Comparison of ENCODE assay signal across 22 mouse cellular contexts in the genomic region with DNA sequence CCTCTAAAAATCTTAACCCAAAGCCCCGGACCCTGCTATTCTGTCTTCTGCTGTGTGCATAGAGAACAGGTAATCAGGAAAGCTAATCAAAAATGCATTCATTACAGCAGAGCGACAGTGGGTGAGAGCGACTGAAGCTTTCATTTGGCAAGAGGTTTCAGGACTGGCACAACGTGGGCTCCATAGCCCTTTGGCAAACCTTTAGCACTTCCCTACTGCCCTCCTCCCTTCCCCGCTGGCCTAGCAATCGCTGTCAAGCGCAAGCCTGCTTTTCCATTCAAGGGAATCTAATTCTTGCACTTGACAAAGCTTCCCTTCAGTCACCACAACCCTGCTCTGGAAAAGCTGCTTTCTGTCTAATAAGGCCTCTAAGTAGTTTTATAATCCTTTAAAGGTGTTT. TPM values are rescaled to one million over a fixed set of nuclear protein-coding genes. Genes with fewer than 3 reads are reported as not detected.
A peak's percentile ranks its signal among the peaks of the same experiment; 100 is the strongest.
DNase-seq lines count a peak whose midpoint lies in the region; ATAC-seq and TF ChIP-seq lines count a peak whose summit lies in the region.
"Had no signal": no experiment of that assay in that cellular context is flagged by ENCODE, and none has a peak within 500 bp of the region (broad histone marks: within the 10 kb centered on the region; RNA-seq: fewer than 3 reads in every experiment).

No protein-coding gene starts in this region.

- TF ChIP-seq CTCF in midbrain, postnatal 0 days (IDR thresholded peaks at IDR 0.05): no peak

- no peaks in the 10 kb centered on the region for H3K36me3 ChIP-seq in hindbrain, embryonic 14.5 days (replicated peaks; ENCODE audit: control insufficient read depth, insufficient read depth)
- H3K36me3 ChIP-seq in hindbrain, embryonic 12.5 days: no peaks in the 10 kb centered on the region
- no peaks in the 10 kb centered on the region for H3K36me3 ChIP-seq in midbrain, embryonic 14.5 days (ENCODE audit: control insufficient read depth, insufficient read depth, low read length)
- no peaks in the 10 kb centered on the region for H3K36me3 ChIP-seq in midbrain, embryonic 10.5 days
- H3K36me3 ChIP-seq in midbrain, postnatal 0 days (ENCODE audit: insufficient read depth, low read length): no peaks in the 10 kb centered on the region
- H3K36me3 ChIP-seq: forebrain, embryonic 15.5 days; heart, embryonic 13.5 days; liver, embryonic 12.5 days; neural tube, embryonic 13.5 days; stomach, embryonic 15.5 days had no signal

- no peak overlapping the region for H3K4me3 ChIP-seq in hindbrain, embryonic 14.5 days (replicated peaks; ENCODE audit: low read length)
- no peak overlapping the region for H3K4me3 ChIP-seq in hindbrain, embryonic 12.5 days
- no peak overlapping the region for H3K4me3 ChIP-seq in midbrain, embryonic 14.5 days (replicated peaks; ENCODE audit: low read depth, low read length)
- no peak overlapping the region for H3K4me3 ChIP-seq in midbrain, embryonic 10.5 days
- no peak overlapping the region for H3K4me3 ChIP-seq in midbrain, postnatal 0 days (ENCODE audit: low read depth, low read length)
- H3K4me3 ChIP-seq: forebrain, embryonic 15.5 days; heart, embryonic 13.5 days; liver, embryonic 12.5 days; neural tube, embryonic 13.5 days; stomach, embryonic 15.5 days had no signal

- peak overlapping the region; percentile 32; the same call in 1 of the 2 replicates for H3K27ac ChIP-seq in hindbrain, embryonic 14.5 days
- no peak overlapping the region for H3K27ac ChIP-seq in hindbrain, embryonic 12.5 days
- 0 out of 2 replicates have a peak overlapping the region, but pooled peaks have one; percentile 13 for H3K27ac ChIP-seq in midbrain, embryonic 14.5 days (replicated peaks; ENCODE audit: low read depth, low read length)
- no peak overlapping the region for H3K27ac ChIP-seq in midbrain, embryonic 10.5 days (replicated peaks)
- 0 out of 2 replicates have a peak overlapping the region, but pooled peaks have one; percentile 18 for H3K27ac ChIP-seq in midbrain, postnatal 0 days (ENCODE audit: low read depth, low read length)
- H3K27ac ChIP-seq: forebrain, embryonic 15.5 days; heart, embryonic 13.5 days; liver, embryonic 12.5 days; neural tube, embryonic 13.5 days; stomach, embryonic 15.5 days had no signal

- no peak for DNase-seq in hindbrain, embryonic 14.5 days (ENCODE audit: low spot score)
- peak; percentile 35 for DNase-seq in midbrain, embryonic 14.5 days
- no peak for DNase-seq in midbrain, embryonic 10.5 days (ENCODE audit: low spot score)
- peak; percentile 10 for DNase-seq in brain, adult 2 months (ENCODE audit: low read depth, low spot score)
- DNase-seq in midbrain, postnatal 0 days (ENCODE audit: low spot score): peak; percentile 31
- DNase-seq: adrenal gland, adult 8-10 months; B cell, adult 2 months; cerebellum, adult 11 months; gastrocnemius, postnatal 10 days; heart, postnatal 10 days; kidney, adult 11 months; kidney, postnatal 14 days; liver, postnatal 0 days; lung, postnatal 36 days; right cerebral cortex, postnatal 25 days had no signal

- no peak overlapping the region for H3K9ac ChIP-seq in hindbrain, embryonic 14.5 days
- H3K9ac ChIP-seq in hindbrain, embryonic 12.5 days: no peak overlapping the region
- no peak overlapping the region for H3K9ac ChIP-seq in midbrain, embryonic 14.5 days (replicated peaks; ENCODE audit: low read length)
- no peak overlapping the region for H3K9ac ChIP-seq in midbrain, postnatal 0 days (replicated peaks; ENCODE audit: low read length, poor library complexity, severe bottlenecking)
- H3K9ac ChIP-seq: forebrain, embryonic 15.5 days; heart, embryonic 13.5 days; liver, embryonic 12.5 days; liver, postnatal 0 days; neural tube, embryonic 13.5 days; stomach, embryonic 15.5 days had no signal

- H3K4me2 ChIP-seq in hindbrain, embryonic 14.5 days (replicated peaks): no peak overlapping the region
- H3K4me2 ChIP-seq in hindbrain, embryonic 12.5 days (replicated peaks): no peak overlapping the region
- H3K4me2 ChIP-seq in midbrain, embryonic 14.5 days (ENCODE audit: low read length): no peak overlapping the region
- no peak overlapping the region for H3K4me2 ChIP-seq in midbrain, postnatal 0 days (ENCODE audit: low read depth, low read length, poor library complexity, severe bottlenecking)
- H3K4me2 ChIP-seq: forebrain, embryonic 15.5 days; heart, embryonic 13.5 days; liver, embryonic 12.5 days; neural tube, embryonic 13.5 days; stomach, embryonic 15.5 days had no signal

- H3K9me3 ChIP-seq in hindbrain, embryonic 14.5 days (ENCODE audit: control insufficient read depth, low read length): no peaks in the 10 kb centered on the region
- H3K9me3 ChIP-seq in hindbrain, embryonic 12.5 days (replicated peaks): no peaks in the 10 kb centered on the region
- H3K9me3 ChIP-seq in midbrain, embryonic 14.5 days (ENCODE audit: control insufficient read depth, low read length): no peaks in the 10 kb centered on the region
- H3K9me3 ChIP-seq in midbrain, embryonic 10.5 days (replicated peaks): no peaks in the 10 kb centered on the region
- no peaks in the 10 kb centered on the region for H3K9me3 ChIP-seq in midbrain, postnatal 0 days (ENCODE audit: low read length)
- H3K9me3 ChIP-seq: forebrain, embryonic 15.5 days; heart, embryonic 13.5 days; liver, embryonic 12.5 days; neural tube, embryonic 13.5 days; stomach, embryonic 15.5 days had no signal

- no peak for ATAC-seq in hindbrain, embryonic 14.5 days (ENCODE audit: low FRiP score)
- ATAC-seq in hindbrain, embryonic 12.5 days (ENCODE audit: low FRiP score): no peak
- ATAC-seq in midbrain, embryonic 14.5 days (ENCODE audit: low FRiP score, low TSS enrichment): no peak
- ATAC-seq in midbrain, postnatal 0 days (ENCODE audit: low FRiP score): no peak
- ATAC-seq: forebrain, embryonic 15.5 days; inflammation-experienced regulatory T-cells, adult 6 months; liver, embryonic 12.5 days; liver, postnatal 0 days had no signal

- H3K4me1 ChIP-seq in hindbrain, embryonic 14.5 days (replicated peaks; ENCODE audit: control insufficient read depth, insufficient read depth, low read length): no peaks in the 10 kb centered on the region
- H3K4me1 ChIP-seq in hindbrain, embryonic 12.5 days: no peaks in the 10 kb centered on the region
- H3K4me1 ChIP-seq in midbrain, embryonic 14.5 days (ENCODE audit: control insufficient read depth, insufficient read depth, low read length): 0 out of 2 replicates have a peak, but pooled peaks cover 6% of the 10 kb centered on the region
- H3K4me1 ChIP-seq in midbrain, embryonic 10.5 days: no peaks in the 10 kb centered on the region
- no peaks in the 10 kb centered on the region for H3K4me1 ChIP-seq in midbrain, postnatal 0 days (ENCODE audit: insufficient read depth, low read length)
- H3K4me1 ChIP-seq: heart, embryonic 13.5 days; liver, embryonic 12.5 days; neural tube, embryonic 13.5 days; stomach, embryonic 15.5 days had no signal

- H3K27me3 ChIP-seq in hindbrain, embryonic 14.5 days (ENCODE audit: control insufficient read depth, insufficient read depth, low read length): no peaks in the 10 kb centered on the region
- H3K27me3 ChIP-seq in hindbrain, embryonic 12.5 days: no peaks in the 10 kb centered on the region
- H3K27me3 ChIP-seq in midbrain, embryonic 14.5 days (ENCODE audit: control insufficient read depth, insufficient read depth, low read length): no peaks in the 10 kb centered on the region
- H3K27me3 ChIP-seq in midbrain, embryonic 10.5 days (ENCODE audit: low read depth, poor library complexity, severe bottlenecking): no peaks in the 10 kb centered on the region
- no peaks in the 10 kb centered on the region for H3K27me3 ChIP-seq in midbrain, postnatal 0 days (ENCODE audit: insufficient read depth, low read length)
- H3K27me3 ChIP-seq: forebrain, embryonic 15.5 days; heart, embryonic 13.5 days; liver, embryonic 12.5 days; neural tube, embryonic 13.5 days; stomach, embryonic 15.5 days had no signal

- 40% methylated on average over 7 of the region's 7 CpGs for WGBS in hindbrain, embryonic 14.5 days
- WGBS in hindbrain, embryonic 12.5 days: 51% methylated on average over 7 of the region's 7 CpGs
- WGBS in midbrain, embryonic 14.5 days: 31% methylated on average over 7 of the region's 7 CpGs
- WGBS in midbrain, embryonic 10.5 days: 51% methylated on average over 7 of the region's 7 CpGs
- 25% methylated on average over 7 of the region's 7 CpGs for WGBS in midbrain, postnatal 0 days

RNA-seq across cellular contexts. Expression of a gene that starts 13.6 kb away (rescaled TPM):
- polyA plus RNA-seq in hindbrain, embryonic 14.5 days (2014; fragmentation: Nextera tagmentation; extraction: Ambion mirVana): 17.7 and 18.7 TPM in 2 replicates
- polyA plus RNA-seq in hindbrain, embryonic 12.5 days (2016; fragmentation: Nextera tagmentation; extraction: Ambion mirVana): 8.4 and 10.2 TPM in 2 replicates
- 14.9 and 17.1 TPM in 2 replicates for polyA plus RNA-seq in midbrain, embryonic 14.5 days (2014; fragmentation: Nextera tagmentation; extraction: Ambion mirVana)
- polyA plus RNA-seq in midbrain, embryonic 10.5 days (2016; fragmentation: Nextera tagmentation; extraction: Ambion mirVana): 2.2 and 3.0 TPM in 2 replicates
- 27.7 and 29.2 TPM in 2 replicates for total RNA-seq in midbrain, postnatal 0 days (2014; rRNA removed)
- polyA plus RNA-seq in midbrain, postnatal 0 days (2015; fragmentation: Nextera tagmentation; extraction: Ambion mirVana): 16.8 and 19.9 TPM in 2 replicates
- polyA plus RNA-seq: inflammation-experienced regulatory T-cells, adult 6 months had no signal

Comparison
In these comparisons a context has a peak if more than half of its experiments do, and no peak if none do; other contexts are left out.
1. DNase-seq: peak in midbrain, embryonic 14.5 days (single experiment), brain, adult 2 months (single experiment) and midbrain, postnatal 0 days (single experiment); none in hindbrain, embryonic 14.5 days (single experiment) and midbrain, embryonic 10.5 days (single experiment).
2. H3K27ac ChIP-seq: peak in hindbrain, embryonic 14.5 days (single experiment), midbrain, embryonic 14.5 days (single experiment) and midbrain, postnatal 0 days (single experiment); none in hindbrain, embryonic 12.5 days (single experiment) and midbrain, embryonic 10.5 days (single experiment).